Mouse (Mus musculus) bone marrow, adult 2 months (tissue): ENCODE measurements around the gene Tead3. TPM values are rescaled to one million over a fixed set of nuclear protein-coding genes. Genes with fewer than 3 reads are reported as not detected.
"Not testable (repeated sequence)": the region's sequence is repeated elsewhere in the genome, so short reads cannot be mapped to it uniquely, and the experiment has no call there.

Experiments used
- H3K27ac ChIP-seq: fragments of 200-500 bp; 2 replicates; pipeline ENCODE4 v1.5.1; 2012; ENCODE audit warnings: low read depth, mild to moderate bottlenecking, control low read depth, inconsistent platforms, low read length; ENCODE audit not compliant: control insufficient read depth, poor library complexity, insufficient read depth
- H3K4me1 ChIP-seq: fragments of 200-500 bp; 2 replicates; pipeline ENCODE4 v1.6.1; 2011; ENCODE audit warnings: low read length; ENCODE audit not compliant: control insufficient read depth, insufficient read depth
- H3K4me3 ChIP-seq: fragments of 200-500 bp; replicated peaks from 2 replicates; pipeline ENCODE3; 2011; ENCODE audit warnings: mild to moderate bottlenecking, low read depth, low read length, control low read depth; ENCODE audit not compliant: control insufficient read depth
- CTCF ChIP-seq: fragments of 200-500 bp; IDR thresholded peaks from 2 replicates; pipeline ENCODE4 v1.5.1; 2011; ENCODE audit warnings: low read length, control low read depth; ENCODE audit not compliant: control insufficient read depth, insufficient read depth
- POLR2A ChIP-seq: fragments of 200-500 bp; IDR thresholded peaks from 2 replicates; pipeline ENCODE4 v1.6.1; 2011; ENCODE audit warnings: low read depth, mild to moderate bottlenecking, control low read depth, low read length, borderline replicate concordance; ENCODE audit not compliant: control insufficient read depth
- WGBS: fragments of 180-500 bp; shearing (Covaris S2); methylation state at CpG from one replicate; pipeline ENCODE4 v1.1.7; 2018; 5-methylcytosine and 5-hydroxymethylcytosine counted together
- polyA plus RNA-seq: library from polyadenylated mRNA; stranded (reverse); fragments of >200 nt; gene quantifications from 2 replicates; pipeline ENCODE4 v1.2.4, GENCODE M21; 2011; ENCODE audit warnings: low replicate concordance; ENCODE audit not compliant: missing spikeins, insufficient read depth, insufficient read length

The Tead3 gene
- polyA plus RNA-seq, 1 experiment, result 2.8 TPM

DNA sequence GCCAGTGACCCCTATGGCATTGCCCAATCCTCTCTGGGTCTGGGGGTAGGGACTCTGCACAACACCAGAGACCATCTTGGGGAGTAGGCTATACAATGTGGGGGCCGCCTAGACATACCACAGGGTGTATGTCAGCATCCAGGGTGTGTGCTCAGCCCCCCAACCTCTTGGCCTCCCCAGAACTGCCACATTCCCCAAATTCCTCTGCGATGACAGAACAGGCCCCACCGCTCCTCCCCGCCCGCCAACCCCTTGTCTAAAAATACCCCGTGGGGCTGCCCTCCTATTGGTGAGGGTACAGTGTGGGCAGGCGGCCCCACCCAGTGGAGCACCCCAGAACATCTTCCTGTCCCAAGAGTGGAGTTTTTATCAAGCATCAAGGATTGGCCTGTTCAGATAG is 10.0 kb downstream of the Tead3 start:
- 54% methylated on average over 7 of the region's 7 CpGs for WGBS
- Histone ChIP-seq H3K4me3 (no peak overlapping the region), H3K27ac (no peak overlapping the region), H3K4me1 (no peaks in the 10 kb centered on the region)
- TF ChIP-seq CTCF (no peak), POLR2A (no peak)

DNA sequence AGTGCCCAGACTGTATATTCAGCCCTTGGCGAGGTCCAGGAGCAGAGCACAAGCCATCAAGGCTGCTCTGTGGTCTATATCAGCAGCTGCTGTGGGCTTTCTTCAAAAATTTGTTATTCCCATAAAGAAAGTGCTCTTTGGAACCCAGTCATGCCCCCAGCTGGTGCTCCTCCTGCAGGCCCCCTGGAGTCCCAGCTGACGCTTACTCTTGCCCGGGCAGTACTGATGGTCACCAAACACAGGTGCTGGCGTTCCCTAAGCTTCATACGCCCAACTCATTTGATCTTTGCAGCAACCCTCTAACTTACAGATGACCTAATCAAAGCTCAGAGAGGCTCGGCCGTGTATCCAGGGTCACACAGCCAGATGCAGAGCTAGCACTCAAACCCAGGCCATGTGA is 13.1 kb downstream of the Tead3 start:
- no peak overlapping the region for H3K27ac ChIP-seq
- WGBS, result 84% methylated on average over 7 of the region's 7 CpGs
- no peaks in the 10 kb centered on the region for H3K4me1 ChIP-seq

GRCm38 (mm10) chr17:28335267-28335666 is 15.3 kb downstream of the Tead3 start:
- WGBS, result 84% methylated on average over 10 of the region's 10 CpGs
- Histone ChIP-seq H3K4me3 (no peak overlapping the region), H3K27ac (no peak overlapping the region), H3K4me1 (no peaks in the 10 kb centered on the region)
- no peak for TF ChIP-seq POLR2A

More for the DNA sequence above, 13.1 kb downstream of the Tead3 start:
- H3K4me3 ChIP-seq, result no peak overlapping the region
- TF ChIP-seq CTCF (no peak), POLR2A (no peak)

- H3K4me3 ChIP-seq, result no peak overlapping the region
- no peak for TF ChIP-seq POLR2A
- no peak for TF ChIP-seq CTCF
- 0 out of 2 replicates have a peak, but pooled peaks cover under 1% of the 10 kb centered on the region for H3K4me1 ChIP-seq
- WGBS, result 17% methylated on average over 31 of the region's 31 CpGs
- no peak overlapping the region for H3K27ac ChIP-seq
Observed at GRCm38 (mm10) chr17:28332915-28333546, 17.6 kb downstream of the Tead3 start.

- TF ChIP-seq CTCF (no peak), POLR2A (no peak)
- Histone ChIP-seq H3K27ac (no peak overlapping the region), H3K4me1 (0 out of 2 replicates have a peak, but pooled peaks cover 1% of the 10 kb centered on the region), H3K4me3 (no peak overlapping the region)
- 46% methylated on average over 13 of the region's 13 CpGs for WGBS
Observed at GRCm38 (mm10) chr17:28332113-28332914, 18.3 kb downstream of the Tead3 start.

DNA sequence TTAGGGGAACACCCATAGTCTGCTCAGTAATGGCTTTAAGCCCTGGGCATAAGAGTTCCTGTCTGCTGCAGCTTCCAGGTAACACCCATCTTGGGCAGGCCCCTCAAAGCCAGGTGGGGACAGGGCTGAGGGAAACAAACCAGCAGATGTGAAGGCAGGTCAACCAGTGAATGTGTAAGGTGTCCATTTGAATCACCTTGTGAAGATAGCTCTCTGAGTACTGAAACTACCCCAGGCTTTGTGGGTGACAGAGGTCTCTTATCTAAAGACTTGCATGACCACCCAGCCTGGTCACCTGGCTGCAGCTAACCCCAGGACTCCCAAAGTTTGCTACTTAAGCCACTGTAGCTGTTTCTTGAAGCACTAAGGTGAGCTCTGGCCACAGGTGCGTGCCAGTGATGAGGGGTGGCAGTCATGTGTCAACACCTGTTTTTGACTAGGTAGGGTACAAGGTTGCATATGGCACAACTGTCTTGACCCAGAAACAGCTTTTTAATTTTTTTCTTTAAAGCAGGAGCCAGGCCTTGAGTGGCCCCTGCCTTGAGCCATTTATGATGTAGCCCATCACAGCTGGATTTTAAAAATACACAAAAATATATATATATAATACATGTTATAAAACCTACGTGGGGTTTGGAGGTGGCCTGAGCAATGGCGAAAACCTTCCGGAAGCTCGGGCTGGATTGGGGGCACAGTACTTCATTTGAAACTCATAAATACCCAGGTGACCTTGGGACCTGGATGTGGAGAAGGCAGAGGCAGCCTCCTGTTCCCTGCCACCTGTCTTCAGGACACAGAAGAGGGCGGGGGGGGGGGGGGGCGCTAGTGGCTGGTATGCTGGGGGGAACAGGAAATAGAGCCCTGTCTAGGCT is 19.1 kb downstream of the Tead3 start:
- no peak overlapping the region for H3K4me3 ChIP-seq
- H3K4me1 ChIP-seq, result 0 out of 2 replicates have a peak, but pooled peaks cover 1% of the 10 kb centered on the region

GRCm38 (mm10) chr17:28330590-28330989 is 20.0 kb downstream of the Tead3 start:
- not testable (repeated sequence) for H3K27ac ChIP-seq, H3K4me3 ChIP-seq, H3K4me1 ChIP-seq
- WGBS, result 82% methylated on average over 8 of the region's 8 CpGs

More for the DNA sequence above, 19.1 kb downstream of the Tead3 start:
- WGBS, result 54% methylated on average over 6 of the region's 7 CpGs
- TF ChIP-seq POLR2A (no peak), CTCF (no peak)
- H3K27ac ChIP-seq, result no peak overlapping the region

- Histone ChIP-seq H3K27ac (no peak overlapping the region), H3K4me3 (no peak overlapping the region), H3K4me1 (0 out of 2 replicates have a peak, but pooled peaks cover 1% of the 10 kb centered on the region)
- no peak for TF ChIP-seq CTCF
- TF ChIP-seq POLR2A, result no peak
- WGBS, result 38% methylated on average over 2 of the region's 2 CpGs
Observed at GRCm38 (mm10) chr17:28330232-28330546, 20.4 kb downstream of the Tead3 start.
